Mouse (Mus musculus) C2C12 (cell line): ENCODE measurements around the gene Cops9. TPM values are rescaled to one million over a fixed set of nuclear protein-coding genes. Genes with fewer than 3 reads are reported as not detected.
A peak's percentile ranks its signal among the peaks of the same experiment; 100 is the strongest.

Source experiments
- H3K27me3 ChIP-seq: one replicate; pipeline ENCODE4 v1.6.1; 2011; ENCODE audit not compliant: control insufficient read depth, insufficient read depth, insufficient read length
- H3K36me3 ChIP-seq: one replicate; pipeline ENCODE4 v1.6.1; 2011; ENCODE audit not compliant: control insufficient read depth, insufficient read depth
- H3K4me3 ChIP-seq: one replicate; pipeline ENCODE4 v1.5.1; 2011; ENCODE audit warnings: mild to moderate bottlenecking, control low read depth; ENCODE audit not compliant: poor library complexity, insufficient read depth, severe bottlenecking
- H3K79me2 ChIP-seq: one replicate; pipeline ENCODE4 v1.6.1; 2011; ENCODE audit not compliant: control insufficient read depth, insufficient read depth
- H3K79me3 ChIP-seq: one replicate; pipeline ENCODE4 v1.6.1; 2011; ENCODE audit warnings: low read depth, control low read depth
- H3ac ChIP-seq: one replicate; pipeline ENCODE3; 2011; ENCODE audit warnings: low read depth; ENCODE audit not compliant: control insufficient read depth, insufficient read length
- CEBPB ChIP-seq: IDR thresholded peaks from one replicate; pipeline ENCODE4 v1.6.1; 2011; ENCODE audit warnings: low read depth, mild to moderate bottlenecking, control low read depth, moderate library complexity
- CTCF ChIP-seq: IDR thresholded peaks from one replicate; pipeline ENCODE4 v1.5.1; 2011; ENCODE audit not compliant: control insufficient read depth, insufficient read depth, insufficient read length
- FOSL1 ChIP-seq: IDR thresholded peaks from one replicate; pipeline ENCODE4 v1.8.0; 2011; ENCODE audit warnings: mild to moderate bottlenecking, low read length; ENCODE audit not compliant: poor library complexity, insufficient read depth, severe bottlenecking
- MAX ChIP-seq: IDR thresholded peaks from one replicate; pipeline ENCODE4 v1.6.1; 2011; ENCODE audit warnings: mild to moderate bottlenecking, control low read depth
- MYOD1 ChIP-seq: IDR thresholded peaks from one replicate; pipeline ENCODE4 v1.6.1; 2011; ENCODE audit warnings: low read depth; ENCODE audit not compliant: control insufficient read depth, insufficient read length
- MYOG ChIP-seq: IDR thresholded peaks from one replicate; pipeline ENCODE4 v1.6.1; 2011; ENCODE audit not compliant: control insufficient read depth, insufficient read length; ENCODE audit errors: extremely low read depth
- USF1 ChIP-seq: IDR thresholded peaks from one replicate; pipeline ENCODE4 v1.6.1; 2011; ENCODE audit warnings: low read depth, mild to moderate bottlenecking, control low read depth, moderate library complexity
- polyA plus RNA-seq: library from polyadenylated mRNA; unstranded; fragments of >200 nt; fragmentation: generic; extraction: Trizol; gene quantifications from one replicate; pipeline ENCODE4 v1.2.1, GENCODE M21; 2012; ENCODE audit warnings: missing spikeins

Cops9 gene
- polyA plus RNA-seq, 1 experiment = 430 TPM

DNA sequence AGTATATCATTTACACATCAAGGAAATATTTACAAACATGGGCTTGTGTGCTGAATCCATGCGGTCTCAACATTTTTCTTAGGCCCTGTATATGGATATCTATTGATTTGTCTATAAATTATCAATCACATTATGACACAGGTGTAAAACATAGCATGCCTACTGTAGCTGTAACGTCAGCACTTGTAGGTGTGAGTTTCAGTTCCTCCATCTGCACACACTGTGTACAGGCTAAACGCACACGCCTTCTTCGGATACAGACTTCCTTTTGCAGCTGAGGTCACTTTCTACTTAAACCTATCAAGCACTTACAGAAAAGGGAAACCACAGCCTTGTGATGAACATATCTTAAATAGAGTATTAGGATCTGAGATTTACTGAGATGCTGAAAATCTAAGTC is 37.0 kb upstream of the Cops9 start:
- Histone ChIP-seq H3K79me3 (no peaks in the 10 kb centered on the region), H3K36me3 (no peaks in the 10 kb centered on the region), H3K79me2 (no peaks in the 10 kb centered on the region), H3ac (no peak overlapping the region), H3K4me3 (no peak overlapping the region), H3K27me3 (no peaks in the 10 kb centered on the region)
- TF ChIP-seq FOSL1 (no peak), CTCF (no peak)

DNA sequence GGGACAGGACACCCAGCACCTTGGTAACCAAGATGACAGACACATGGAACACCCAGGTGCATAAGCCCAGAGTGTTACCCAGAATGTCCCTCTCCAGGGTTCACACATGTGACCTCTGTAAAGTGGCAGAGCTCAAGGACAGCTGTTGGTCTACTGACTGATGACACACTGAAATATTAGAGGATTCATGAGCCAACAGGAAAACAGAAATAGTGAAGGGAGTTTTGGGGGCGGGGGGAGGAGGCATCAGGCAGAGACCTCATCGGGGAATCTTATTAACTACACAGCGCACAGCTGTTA is 34.8 kb upstream of the Cops9 start:
- Histone ChIP-seq H3K4me3 (no peak overlapping the region), H3K27me3 (no peaks in the 10 kb centered on the region), H3K79me2 (no peaks in the 10 kb centered on the region), H3K79me3 (no peaks in the 10 kb centered on the region), H3ac (no peak overlapping the region), H3K36me3 (no peaks in the 10 kb centered on the region)
- TF ChIP-seq USF1 (peak; percentile 11), CEBPB (no peak)

DNA sequence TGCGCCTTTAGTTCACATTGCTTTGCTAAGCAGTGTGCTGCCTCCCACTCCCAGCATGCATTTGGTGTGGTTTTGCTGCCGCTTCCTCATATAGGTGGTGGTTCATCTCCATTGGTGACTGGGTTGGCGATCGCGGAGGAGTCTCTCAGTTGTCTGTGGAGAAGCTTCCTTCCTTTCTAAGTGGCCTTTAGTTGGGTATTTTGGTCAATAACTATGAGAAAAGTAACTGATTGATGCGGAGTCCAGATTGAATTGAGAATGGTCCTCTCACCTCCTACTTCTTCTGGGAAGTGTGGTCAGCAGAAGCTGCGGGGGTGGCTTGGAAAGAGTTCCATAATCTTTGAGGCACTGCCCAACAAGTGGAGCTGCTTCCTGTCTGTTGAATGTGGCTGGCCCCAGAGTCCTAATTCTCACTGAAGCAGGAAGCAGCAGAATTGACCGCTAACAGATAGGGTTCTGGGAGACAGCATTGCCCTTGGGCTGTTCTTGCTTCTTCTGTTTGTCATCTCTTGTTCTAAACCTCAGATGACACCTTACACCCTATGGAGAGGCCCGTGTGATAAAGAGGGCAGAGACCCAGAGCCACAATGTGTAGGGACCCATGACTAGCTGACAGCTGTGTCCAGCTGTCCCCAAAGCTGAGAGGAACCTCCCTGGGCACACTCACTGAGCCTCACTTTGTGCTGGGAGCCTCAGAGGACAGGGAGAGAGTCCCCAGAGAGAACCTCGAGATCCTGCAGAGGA is 34.3 kb upstream of the Cops9 start:
- H3ac ChIP-seq = no peak overlapping the region
- H3K36me3 ChIP-seq = no peaks in the 10 kb centered on the region
- H3K79me2 ChIP-seq = no peaks in the 10 kb centered on the region
- H3K4me3 ChIP-seq = no peak overlapping the region
- no peaks in the 10 kb centered on the region for H3K79me3 ChIP-seq
- TF ChIP-seq CTCF (no peak), MAX (no peak), MYOG (no peak)
- H3K27me3 ChIP-seq = no peaks in the 10 kb centered on the region

DNA sequence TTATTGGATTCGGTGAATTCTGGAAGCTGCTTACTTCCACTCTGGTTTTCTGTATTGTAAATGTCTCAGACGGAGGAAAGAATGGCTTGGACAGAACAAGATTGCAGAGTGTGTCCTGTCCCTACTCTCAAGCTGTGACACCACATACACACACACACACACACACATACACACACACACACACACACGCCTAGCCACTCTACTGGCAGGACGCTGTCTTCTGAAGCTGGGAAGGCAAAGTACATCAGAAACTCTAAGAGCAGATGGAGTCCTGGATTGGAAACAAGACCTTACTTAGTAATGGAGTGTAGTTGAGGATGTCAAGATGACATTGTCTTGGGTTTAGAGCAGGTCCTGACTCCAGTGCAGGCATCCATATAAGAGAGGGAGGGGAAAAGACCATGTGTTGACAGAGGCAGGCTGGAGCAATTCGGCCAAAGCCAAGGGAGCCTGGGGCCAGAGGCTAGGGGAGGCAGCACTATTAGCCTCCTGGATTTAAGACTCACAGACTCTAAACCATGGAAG is 31.5 kb upstream of the Cops9 start:
- Histone ChIP-seq H3K79me2 (no peaks in the 10 kb centered on the region), H3K27me3 (no peaks in the 10 kb centered on the region), H3ac (no peak overlapping the region), H3K4me3 (no peak overlapping the region), H3K79me3 (no peaks in the 10 kb centered on the region), H3K36me3 (no peaks in the 10 kb centered on the region)
- TF ChIP-seq MYOG (no peak), CEBPB (no peak), MAX (no peak), CTCF (no peak), USF1 (no peak), MYOD1 (no peak), FOSL1 (no peak)

DNA sequence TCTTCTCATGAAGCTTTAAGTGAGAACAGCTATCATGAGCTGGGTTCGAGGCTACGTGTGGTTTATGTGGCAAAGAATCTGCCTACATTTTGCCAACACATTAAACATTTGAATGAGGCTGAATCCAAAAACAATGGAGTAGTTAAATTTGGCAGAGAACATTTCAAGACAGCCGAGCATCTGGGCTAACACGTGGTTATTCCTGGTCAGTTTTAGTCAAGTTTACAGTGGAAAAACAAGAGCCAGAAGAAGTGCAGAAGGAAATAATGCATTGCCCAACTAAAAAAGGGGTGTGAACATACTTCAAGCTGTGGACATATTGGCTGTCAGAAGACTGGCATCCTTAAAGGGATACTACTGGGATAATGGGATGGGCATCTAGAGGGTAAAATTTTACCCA is 29.5 kb upstream of the Cops9 start:
- TF ChIP-seq MYOD1 (no peak), FOSL1 (no peak), MAX (no peak), CTCF (no peak), CEBPB (no peak), MYOG (no peak), USF1 (no peak)
- Histone ChIP-seq H3ac (no peak overlapping the region), H3K27me3 (no peaks in the 10 kb centered on the region), H3K79me3 (no peaks in the 10 kb centered on the region), H3K79me2 (no peaks in the 10 kb centered on the region), H3K36me3 (no peaks in the 10 kb centered on the region), H3K4me3 (no peak overlapping the region)

DNA sequence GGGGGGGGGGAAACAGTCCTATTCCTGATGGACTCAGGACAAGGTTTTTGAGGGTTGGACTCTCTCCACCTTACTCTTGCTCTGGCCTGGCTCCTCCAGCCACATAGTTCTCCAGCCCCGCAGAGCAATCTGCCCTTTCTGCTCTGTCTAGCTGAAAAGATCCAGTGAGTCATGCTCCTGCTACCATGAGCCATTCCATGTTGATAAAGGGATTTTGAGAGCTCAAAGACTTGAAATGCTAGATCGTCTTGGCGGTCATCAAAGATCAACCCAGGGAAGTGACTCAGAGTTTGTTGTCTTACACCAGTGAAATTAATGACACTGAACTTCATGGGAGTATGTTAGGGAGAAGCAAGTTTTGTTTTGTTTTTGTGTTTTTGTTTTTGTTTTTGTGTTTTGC is 27.6 kb upstream of the Cops9 start:
- Histone ChIP-seq H3K36me3 (no peaks in the 10 kb centered on the region), H3K79me2 (no peaks in the 10 kb centered on the region), H3ac (no peak overlapping the region), H3K79me3 (no peaks in the 10 kb centered on the region), H3K27me3 (no peaks in the 10 kb centered on the region), H3K4me3 (no peak overlapping the region)
- no peak for TF ChIP-seq CTCF
- TF ChIP-seq MAX = peak; percentile 30
- TF ChIP-seq USF1 = no peak
- TF ChIP-seq CEBPB = no peak
- no peak for TF ChIP-seq MYOG
- TF ChIP-seq FOSL1 = peak; percentile 28
- no peak for TF ChIP-seq MYOD1
